Mouse (Mus musculus): ENCODE measurements around the gene Hist1h4f. TPM values are rescaled to one million over a fixed set of nuclear protein-coding genes. Genes with fewer than 3 reads are reported as not detected.

Gene Hist1h4f
- polyA plus RNA-seq, 1 experiment from 2014 or later = not detected

GRCm38 (mm10) chr13:23521703-23522102 is 29.7 kb downstream of the Hist1h4f start:
- Histone ChIP-seq H3K9ac (ENCODE audit: low read depth, low read length) (no peak overlapping the region), H3K27ac (ENCODE audit: low read length) (no peak overlapping the region), H3K4me1 (ENCODE audit: control insufficient read depth, insufficient read depth, low read length) (peaks cover 12% of the 10 kb centered on the region; the same call in 1 of the 2 replicates), H3K27me3 (ENCODE audit: control insufficient read depth, insufficient read depth, low read depth, low read length) (no peaks in the 10 kb centered on the region), H3K4me2 (ENCODE audit: low read length) (peak overlapping the region; percentile 34), H3K4me3 (ENCODE audit: low read depth, low read length) (peak overlapping the region; percentile 7; the same call in 1 of the 2 replicates), H3K36me3 (ENCODE audit: control insufficient read depth, insufficient read depth, low read length) (no peaks in the 10 kb centered on the region), H3K9me3 (replicated peaks; ENCODE audit: control insufficient read depth, low read length, poor library complexity, severe bottlenecking) (no peaks in the 10 kb centered on the region)
- ATAC-seq = no peak
- WGBS = under 1% methylated on average over 14 of the region's 14 CpGs

GRCm38 (mm10) chr13:23519416-23519815 is 32.0 kb downstream of the Hist1h4f start:
- H3K27me3 ChIP-seq (ENCODE audit: control insufficient read depth, insufficient read depth, low read depth, low read length) = no peaks in the 10 kb centered on the region
- H3K9ac ChIP-seq (ENCODE audit: low read depth, low read length) = no peak overlapping the region
- ATAC-seq = peak; percentile 15; the same call in 1 of the 2 replicates
- peak overlapping the region; percentile 43 for H3K4me3 ChIP-seq (ENCODE audit: low read depth, low read length)
- H3K36me3 ChIP-seq (ENCODE audit: control insufficient read depth, insufficient read depth, low read length) = no peaks in the 10 kb centered on the region
- H3K4me2 ChIP-seq (ENCODE audit: low read length) = peak overlapping the region; percentile 75
- under 1% methylated on average over 10 of the region's 10 CpGs for WGBS
- H3K27ac ChIP-seq (ENCODE audit: low read length) = peak overlapping the region; percentile 50; the same call in 1 of the 2 replicates
- H3K4me1 ChIP-seq (ENCODE audit: control insufficient read depth, insufficient read depth, low read length) = peaks cover 10% of the 10 kb centered on the region; the same call in 1 of the 2 replicates
- no peaks in the 10 kb centered on the region for H3K9me3 ChIP-seq (replicated peaks; ENCODE audit: control insufficient read depth, low read length, poor library complexity, severe bottlenecking)

GRCm38 (mm10) chr13:23518885-23519284 is 32.6 kb downstream of the Hist1h4f start:
- Histone ChIP-seq H3K9me3 (replicated peaks; ENCODE audit: control insufficient read depth, low read length, poor library complexity, severe bottlenecking) (no peaks in the 10 kb centered on the region), H3K27me3 (ENCODE audit: control insufficient read depth, insufficient read depth, low read depth, low read length) (no peaks in the 10 kb centered on the region), H3K4me3 (ENCODE audit: low read depth, low read length) (peak overlapping the region; percentile 43), H3K4me2 (ENCODE audit: low read length) (peak overlapping the region; percentile 75), H3K4me1 (ENCODE audit: control insufficient read depth, insufficient read depth, low read length) (peaks cover 10% of the 10 kb centered on the region; the same call in 1 of the 2 replicates), H3K36me3 (ENCODE audit: control insufficient read depth, insufficient read depth, low read length) (no peaks in the 10 kb centered on the region), H3K9ac (ENCODE audit: low read depth, low read length) (0 out of 2 replicates have a peak overlapping the region, but pooled peaks have one; percentile 14), H3K27ac (ENCODE audit: low read length) (peak overlapping the region; percentile 50; the same call in 1 of the 2 replicates)
- ATAC-seq = peak; percentile 40; the same call in 1 of the 2 replicates
- 0% methylated on average over 6 of the region's 6 CpGs for WGBS

GRCm38 (mm10) chr13:23518295-23518603 is 33.2 kb downstream of the Hist1h4f start:
- Histone ChIP-seq H3K27me3 (ENCODE audit: control insufficient read depth, insufficient read depth, low read depth, low read length) (no peaks in the 10 kb centered on the region), H3K27ac (ENCODE audit: low read length) (no peak overlapping the region), H3K36me3 (ENCODE audit: control insufficient read depth, insufficient read depth, low read length) (no peaks in the 10 kb centered on the region), H3K9ac (ENCODE audit: low read depth, low read length) (no peak overlapping the region), H3K4me2 (ENCODE audit: low read length) (peak overlapping the region; percentile 85), H3K9me3 (replicated peaks; ENCODE audit: control insufficient read depth, low read length, poor library complexity, severe bottlenecking) (no peaks in the 10 kb centered on the region), H3K4me1 (ENCODE audit: control insufficient read depth, insufficient read depth, low read length) (peaks cover 10% of the 10 kb centered on the region; the same call in 1 of the 2 replicates), H3K4me3 (ENCODE audit: low read depth, low read length) (peak overlapping the region; percentile 51)
- no peak for ATAC-seq
- WGBS = under 1% methylated on average over 6 of the region's 6 CpGs

- under 1% methylated on average over 27 of the region's 27 CpGs for WGBS
- Histone ChIP-seq H3K4me2 (ENCODE audit: low read length) (peak overlapping the region; percentile 85), H3K36me3 (ENCODE audit: control insufficient read depth, insufficient read depth, low read length) (no peaks in the 10 kb centered on the region), H3K27me3 (ENCODE audit: control insufficient read depth, insufficient read depth, low read depth, low read length) (no peaks in the 10 kb centered on the region), H3K9me3 (replicated peaks; ENCODE audit: control insufficient read depth, low read length, poor library complexity, severe bottlenecking) (no peaks in the 10 kb centered on the region), H3K9ac (ENCODE audit: low read depth, low read length) (no peak overlapping the region), H3K27ac (ENCODE audit: low read length) (peak overlapping the region; percentile 47; the same call in 1 of the 2 replicates), H3K4me1 (ENCODE audit: control insufficient read depth, insufficient read depth, low read length) (peaks cover 10% of the 10 kb centered on the region; the same call in 1 of the 2 replicates), H3K4me3 (ENCODE audit: low read depth, low read length) (peak overlapping the region; percentile 51)
- ATAC-seq = peak; percentile 90
Measured at GRCm38 (mm10) chr13:23517603-23518294, 33.7 kb downstream of the Hist1h4f start.

DNA sequence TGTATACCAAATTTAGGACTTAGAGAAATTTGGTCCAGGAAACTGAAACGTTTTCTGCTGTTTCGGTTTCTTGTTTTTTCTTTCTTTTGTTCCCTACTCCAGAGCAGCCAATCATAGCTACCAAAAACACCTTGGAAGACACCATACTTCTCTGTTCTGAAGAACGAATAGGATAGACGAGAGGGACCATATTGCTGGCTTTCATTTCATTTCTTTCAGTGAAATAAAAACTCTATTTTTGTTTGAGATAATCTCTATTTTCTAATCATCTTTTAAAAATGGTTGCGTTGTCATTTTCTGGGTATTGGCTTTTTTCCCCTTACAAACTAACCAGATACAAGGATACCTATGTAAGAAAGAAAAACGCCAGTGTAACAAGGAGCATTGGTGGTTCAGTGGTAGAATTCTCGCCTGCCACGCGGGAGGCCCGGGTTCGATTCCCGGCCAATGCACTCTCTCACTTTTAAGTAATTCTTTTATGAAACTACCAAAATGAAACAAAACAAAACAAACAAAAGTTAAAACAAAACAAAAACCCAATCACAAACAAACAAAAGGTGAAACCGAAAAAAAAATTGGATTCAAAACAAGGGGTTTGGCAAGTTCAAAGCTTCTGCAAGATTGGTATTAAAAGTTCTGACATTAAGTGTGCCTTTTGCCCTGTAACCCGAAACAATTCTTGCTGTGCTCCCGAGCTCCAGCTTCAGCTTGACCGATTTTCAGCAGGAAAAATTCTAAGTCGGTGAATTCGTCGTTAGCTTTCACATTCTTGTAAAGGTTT is 34.4 kb downstream of the Hist1h4f start:
- WGBS = under 1% methylated on average over 19 of the region's 19 CpGs
- 0 out of 2 replicates have a peak overlapping the region, but pooled peaks have one; percentile 48 for H3K9ac ChIP-seq (ENCODE audit: low read depth, low read length)

DNA sequence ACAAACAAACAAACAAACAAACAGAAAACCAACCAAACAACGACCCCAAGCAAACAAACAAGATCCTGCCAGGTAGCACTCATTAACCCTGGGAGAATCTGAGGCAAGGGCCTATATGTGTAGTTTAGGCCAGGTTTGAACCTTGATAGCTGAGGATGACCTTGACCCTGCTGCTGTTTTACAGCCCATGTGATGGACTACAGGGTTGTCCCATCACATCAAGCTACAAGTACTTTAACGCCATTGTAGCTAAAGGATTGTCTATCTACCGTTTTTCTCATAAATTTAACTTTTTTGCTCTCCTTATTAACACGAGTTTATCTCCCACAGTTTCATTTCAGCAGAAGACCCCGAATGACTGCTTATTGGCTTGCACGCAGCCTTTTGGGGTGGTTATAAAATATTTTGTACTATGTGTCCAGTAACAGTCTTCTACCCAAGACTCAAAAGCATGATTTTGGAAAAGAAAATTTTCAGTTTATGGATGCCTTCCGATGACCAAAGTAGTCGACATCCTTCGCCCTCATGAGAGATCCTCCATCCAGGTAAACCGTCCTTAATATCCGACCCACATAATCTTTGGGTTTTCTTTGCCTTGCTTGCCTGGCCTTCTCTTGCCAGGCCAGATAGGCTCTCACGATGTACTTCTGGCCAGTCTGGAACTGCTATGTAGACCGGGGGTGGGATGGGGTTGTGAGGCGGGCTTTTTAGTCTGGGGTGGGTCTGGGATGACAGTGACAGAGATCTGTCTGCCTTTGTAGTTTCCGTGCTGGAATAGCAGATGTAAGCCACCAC is 35.4 kb downstream of the Hist1h4f start:
- no peak for ATAC-seq
- H3K27ac ChIP-seq (ENCODE audit: low read length) = no peak overlapping the region
- H3K9ac ChIP-seq (ENCODE audit: low read depth, low read length) = peak overlapping the region; percentile 51; the same call in 1 of the 2 replicates
- H3K9me3 ChIP-seq (replicated peaks; ENCODE audit: control insufficient read depth, low read length, poor library complexity, severe bottlenecking) = no peaks in the 10 kb centered on the region
- no peaks in the 10 kb centered on the region for H3K27me3 ChIP-seq (ENCODE audit: control insufficient read depth, insufficient read depth, low read depth, low read length)
- H3K4me1 ChIP-seq (ENCODE audit: control insufficient read depth, insufficient read depth, low read length) = peaks cover 7% of the 10 kb centered on the region; the same call in 1 of the 2 replicates
- peak overlapping the region; percentile 67 for H3K4me2 ChIP-seq (ENCODE audit: low read length)
- peak overlapping the region; percentile 51 for H3K4me3 ChIP-seq (ENCODE audit: low read depth, low read length)
- 56% methylated on average over 15 of the region's 15 CpGs for WGBS
- H3K36me3 ChIP-seq (ENCODE audit: control insufficient read depth, insufficient read depth, low read length) = no peaks in the 10 kb centered on the region

More for the DNA sequence above, 34.4 kb downstream of the Hist1h4f start:
- Histone ChIP-seq H3K9me3 (replicated peaks; ENCODE audit: control insufficient read depth, low read length, poor library complexity, severe bottlenecking) (no peaks in the 10 kb centered on the region), H3K4me3 (ENCODE audit: low read depth, low read length) (peak overlapping the region; percentile 51), H3K27ac (ENCODE audit: low read length) (peak overlapping the region; percentile 42; the same call in 1 of the 2 replicates), H3K36me3 (ENCODE audit: control insufficient read depth, insufficient read depth, low read length) (no peaks in the 10 kb centered on the region), H3K4me1 (ENCODE audit: control insufficient read depth, insufficient read depth, low read length) (peaks cover 9% of the 10 kb centered on the region; the same call in 1 of the 2 replicates), H3K4me2 (ENCODE audit: low read length) (peak overlapping the region; percentile 85), H3K27me3 (ENCODE audit: control insufficient read depth, insufficient read depth, low read depth, low read length) (no peaks in the 10 kb centered on the region)
- peak; percentile 74 for ATAC-seq

DNA sequence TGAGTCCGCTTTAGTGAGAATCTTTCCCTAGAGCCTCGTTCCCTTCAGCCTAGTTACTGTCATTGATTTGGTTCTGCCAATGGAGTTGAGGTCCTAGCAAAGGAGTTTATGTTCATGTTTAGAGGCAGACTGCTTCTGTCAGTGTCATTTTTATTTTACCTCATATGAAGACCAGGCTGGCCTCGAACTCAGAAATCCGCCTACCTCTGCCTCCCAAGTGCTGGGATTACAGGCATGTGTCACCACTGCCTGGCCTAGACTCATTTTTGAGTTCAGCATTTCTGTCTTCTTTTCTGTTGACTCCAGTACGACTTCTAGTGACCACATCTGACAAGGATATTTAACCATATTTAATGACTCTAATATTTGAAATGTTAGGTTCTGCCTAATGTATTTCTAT is 36.2 kb downstream of the Hist1h4f start:
- H3K4me2 ChIP-seq (ENCODE audit: low read length) = no peak overlapping the region
- 80% methylated on average over 5 of the region's 5 CpGs for WGBS
- H3K9me3 ChIP-seq (replicated peaks; ENCODE audit: control insufficient read depth, low read length, poor library complexity, severe bottlenecking) = no peaks in the 10 kb centered on the region
- no peak overlapping the region for H3K27ac ChIP-seq (ENCODE audit: low read length)
- no peak overlapping the region for H3K9ac ChIP-seq (ENCODE audit: low read depth, low read length)
- H3K27me3 ChIP-seq (ENCODE audit: control insufficient read depth, insufficient read depth, low read depth, low read length) = no peaks in the 10 kb centered on the region
- ATAC-seq = no peak
- H3K4me1 ChIP-seq (ENCODE audit: control insufficient read depth, insufficient read depth, low read length) = peaks cover 7% of the 10 kb centered on the region; the same call in 1 of the 2 replicates
- H3K4me3 ChIP-seq (ENCODE audit: low read depth, low read length) = no peak overlapping the region
- H3K36me3 ChIP-seq (ENCODE audit: control insufficient read depth, insufficient read depth, low read length) = no peaks in the 10 kb centered on the region
